8 mouse cellular contexts compared by ENCODE assay signal in genomic region chr3:116422795-116423352, GRCm38 (mm10). TPM values are rescaled to one million over a fixed set of nuclear protein-coding genes. Genes with fewer than 3 reads are reported as not detected.
DNase-seq lines count a peak whose midpoint lies in the region; ATAC-seq and TF ChIP-seq lines count a peak whose summit lies in the region.

No protein-coding gene starts in this region.

- peak overlapping the region; percentile 86 for H3K9ac ChIP-seq in intestine, embryonic 16.5 days (ENCODE audit: low read depth, low read length)
- peak overlapping the region; percentile 83 for H3K9ac ChIP-seq in liver, adult 2 months (ENCODE audit: low read depth, low read length)
- peak overlapping the region; percentile 86 for H3K9ac ChIP-seq in stomach, embryonic 14.5 days (replicated peaks; ENCODE audit: low read depth, low read length)

- WGBS in intestine, embryonic 16.5 days, result under 1% methylated on average over 23 of the region's 23 CpGs
- WGBS in liver, adult 2 months, result 12% methylated on average over 23 of the region's 23 CpGs
- under 1% methylated on average over 23 of the region's 23 CpGs for WGBS in stomach, embryonic 14.5 days

- no peaks in the 10 kb centered on the region for H3K9me3 ChIP-seq in intestine, embryonic 16.5 days (ENCODE audit: control insufficient read depth, low read length)
- no peaks in the 10 kb centered on the region for H3K9me3 ChIP-seq in stomach, embryonic 14.5 days (ENCODE audit: control insufficient read depth, low read depth, low read length)

- H3K27ac ChIP-seq in intestine, embryonic 16.5 days (ENCODE audit: low read length), result peak overlapping the region; percentile 85
- H3K27ac ChIP-seq in liver, adult 2 months (replicated peaks; ENCODE audit: insufficient read depth, low read depth, low read length), result no peak overlapping the region
- H3K27ac ChIP-seq in stomach, embryonic 14.5 days (ENCODE audit: low read length), result peak overlapping the region; percentile 96

- no peaks in the 10 kb centered on the region for H3K27me3 ChIP-seq in intestine, embryonic 16.5 days (replicated peaks; ENCODE audit: control insufficient read depth, insufficient read depth, low read length)
- H3K27me3 ChIP-seq in liver, adult 2 months (ENCODE audit: control insufficient read depth, insufficient read depth, low read length), result no peaks in the 10 kb centered on the region
- no peaks in the 10 kb centered on the region for H3K27me3 ChIP-seq in stomach, embryonic 14.5 days (ENCODE audit: control insufficient read depth, insufficient read depth, low read length)

- peak; percentile 5 for ATAC-seq in intestine, embryonic 16.5 days
- 0 out of 2 replicates have a peak, but pooled peaks have one; percentile 16 for ATAC-seq in monocyte, adult 5-6 weeks (replicated peaks; ENCODE audit: insufficient number of reproducible peaks, low FRiP score, low TSS enrichment, poor library complexity, severe bottlenecking)
- peak; percentile 11; the same call in 1 of the 2 replicates for ATAC-seq in stomach, embryonic 14.5 days (ENCODE audit: insufficient number of reproducible peaks, insufficient read depth, low FRiP score, low read depth)

- H3K4me1 ChIP-seq in intestine, embryonic 16.5 days (ENCODE audit: control insufficient read depth, insufficient read depth, low read length), result peaks cover 9% of the 10 kb centered on the region
- no peaks in the 10 kb centered on the region for H3K4me1 ChIP-seq in liver, adult 2 months (ENCODE audit: control insufficient read depth, insufficient read depth, low read length)
- H3K4me1 ChIP-seq in stomach, embryonic 14.5 days (ENCODE audit: control insufficient read depth, insufficient read depth, low read length), result peaks cover 9% of the 10 kb centered on the region

- TF ChIP-seq POLR2A in liver, adult 2 months (IDR thresholded peaks at IDR 0.05; ENCODE audit: extremely low read depth, insufficient read depth, low read length), result no peak

- no peaks in the 10 kb centered on the region for H3K36me3 ChIP-seq in intestine, embryonic 16.5 days (ENCODE audit: control insufficient read depth, insufficient read depth, low read length)
- no peaks in the 10 kb centered on the region for H3K36me3 ChIP-seq in liver, adult 2 months (ENCODE audit: control insufficient read depth, insufficient read depth, low read length)
- peaks cover 4% of the 10 kb centered on the region; the same call in 1 of the 2 replicates for H3K36me3 ChIP-seq in stomach, embryonic 14.5 days (ENCODE audit: control insufficient read depth, insufficient read depth, low read length)

- no peaks in the 10 kb centered on the region for H3K79me2 ChIP-seq in liver, adult 2 months (ENCODE audit: control insufficient read depth, insufficient read depth, low read length)

- intact Hi-C loops in gastrocnemius, postnatal 14 days (cut with DNase I; ENCODE audit: low total_unique reads), result loop anchor here (5.0 kb wide), 2 partner anchors 79 to 81 kb away; no protein-coding TSS in a partner anchor

- H3K4me2 ChIP-seq in intestine, embryonic 16.5 days (ENCODE audit: low read depth, low read length), result peak overlapping the region; percentile 90
- H3K4me2 ChIP-seq in stomach, embryonic 14.5 days (replicated peaks; ENCODE audit: low read depth, low read length), result peak overlapping the region; percentile 86

- peak; percentile 28 for DNase-seq in layer of hippocampus, adult 18-20 months (ENCODE audit: low spot score in 2 of 2)
- DNase-seq in layer of hippocampus, adult 9-10 months (ENCODE audit: low spot score), result no peak
- peak; percentile 26 to 33 for DNase-seq in cerebellum, postnatal 36 days
- DNase-seq in gastrocnemius, postnatal 14 days, result peak; percentile 63
- no peak for DNase-seq in liver, adult 2 months (ENCODE audit: extremely low read depth, low read depth, low spot score)

- TF ChIP-seq CTCF in liver, adult 2 months (IDR thresholded peaks at IDR 0.05; ENCODE audit: low read depth, low read length), result peak; percentile 40

- peak overlapping the region; percentile 86 for H3K4me3 ChIP-seq in intestine, embryonic 16.5 days (ENCODE audit: low read length)
- H3K4me3 ChIP-seq in liver, adult 2 months (ENCODE audit: insufficient read depth, low read depth, low read length), result peak overlapping the region; percentile 70
- H3K4me3 ChIP-seq in stomach, embryonic 14.5 days (ENCODE audit: low read depth, low read length), result peak overlapping the region; percentile 99

RNA-seq across cellular contexts. Expression of gene Cdc14a, which starts 1.0 kb away (rescaled TPM):
- 1 to 10 TPM; 3.2 to 5.2 TPM for total RNA-seq in layer of hippocampus, adult 18-20 months (2021)
- total RNA-seq in gastrocnemius, postnatal 14 days (2021), result 10 to 100 TPM; 17.0 to 23.9 TPM
- polyA plus RNA-seq in intestine, embryonic 16.5 days (2015; fragmentation: Nextera tagmentation; extraction: Ambion mirVana), result 5.4 and 5.9 TPM in 2 replicates
- 1.1 and 1.5 TPM in 2 replicates for total RNA-seq in liver, adult 2 months (2014; rRNA removed)
- 0.35 and 0.50 TPM in 2 replicates for polyA plus RNA-seq in liver, adult 2 months (2012; rRNA removed)
- 27.2 to 31.3 TPM (median 28.2 TPM) in 3 replicates for total RNA-seq in monocyte, adult 5-6 weeks (2017)
- polyA plus RNA-seq in stomach, embryonic 14.5 days (2014; fragmentation: Nextera tagmentation; extraction: Ambion mirVana), result 15.4 and 15.7 TPM in 2 replicates

Comparison
In these comparisons a context has a peak if more than half of its experiments do, and no peak if none do; other contexts are left out.
1. DNase-seq: peak in layer of hippocampus, adult 18-20 months (2 of 2), cerebellum, postnatal 36 days (2 of 2) and gastrocnemius, postnatal 14 days (single experiment); none in layer of hippocampus, adult 9-10 months (single experiment) and liver, adult 2 months (single experiment).
2. Peak in every context shown above with its lines, with median percentiles within 50 percentile points of each other: ATAC-seq, H3K4me3 ChIP-seq and H3K9ac ChIP-seq.